Mouse (Mus musculus): ENCODE results near the gene 1700080O16Rik. TPM values are rescaled to one million over a fixed set of nuclear protein-coding genes. Genes with fewer than 3 reads are reported as not detected.

Gene 1700080O16Rik
- total and polyA plus RNA-seq, 3 experiments, result not detected

DNA sequence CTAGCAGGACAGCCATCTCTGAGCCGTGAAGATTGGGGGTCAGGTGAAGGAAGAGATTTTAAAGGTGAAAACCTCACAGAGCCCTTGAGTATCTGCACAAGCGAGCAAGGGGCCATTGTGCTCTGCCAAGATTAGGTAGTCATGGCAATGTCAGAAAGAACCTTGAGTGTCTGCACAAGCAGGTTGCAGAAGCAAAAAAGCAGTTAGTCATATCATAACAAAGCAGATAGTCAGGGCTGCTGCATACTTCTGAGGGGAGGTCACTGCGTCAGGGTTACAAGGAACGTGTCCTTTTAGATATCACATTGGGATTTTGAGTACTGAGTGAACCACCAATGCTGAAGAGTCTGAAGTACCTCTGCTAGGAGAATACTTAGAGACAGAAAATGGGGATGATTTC, 3.8 kb upstream of the 1700080O16Rik start:
- dilution Hi-C loops (cut with MboI; ENCODE audit: extremely low pct_ligation_motif_present, extremely low pct_unique_long_range_greater_than_20kb, low sequenced_read_pairs) (no loop called here), in situ Hi-C loops (cut with MboI; ENCODE audit: low pct_ligation_motif_present, low pct_unique_long_range_greater_than_20kb, low sequenced_read_pairs) (no loop called here)
- TF ChIP-seq ZMIZ1 (IDR thresholded peaks at IDR 0.05; ENCODE audit: low read depth, low read length), result no peak
- no peak for TF ChIP-seq SIN3A (IDR thresholded peaks at IDR 0.05; ENCODE audit: low read length)
- TF ChIP-seq CHD2 (IDR thresholded peaks at IDR 0.05; ENCODE audit: low read length), result no peak
- no peak for TF ChIP-seq MXI1 (IDR thresholded peaks at IDR 0.05; ENCODE audit: low read depth, low read length)
- no peaks in the 10 kb centered on the region for H3K79me2 ChIP-seq (replicated peaks; ENCODE audit: control insufficient read depth, extremely low read depth, insufficient read depth, poor library complexity, severe bottlenecking)
- no peak overlapping the region for H3K4me2 ChIP-seq (ENCODE audit: insufficient read depth, low read depth, poor library complexity, severe bottlenecking)
- H3K4me3 ChIP-seq (replicated peaks in 1 of 3; ENCODE audit: low read depth in 2 of 3, low read length in 2 of 3, poor library complexity in 1 of 3), result no peak overlapping the region
- H3K4me1 ChIP-seq (ENCODE audit: control insufficient read depth in 1 of 2, insufficient read depth in 2 of 2), result no peaks in the 10 kb centered on the region
- H3K9me3 ChIP-seq (replicated peaks; ENCODE audit: low read length), result no peaks in the 10 kb centered on the region
- no peak overlapping the region for H3K9ac ChIP-seq (ENCODE audit: insufficient read depth, low read depth)
- H3K27ac ChIP-seq (ENCODE audit: insufficient read depth, low read depth), result no peak overlapping the region
- no peak for DNase-seq (ENCODE audit: extremely low read depth)
- no peaks in the 10 kb centered on the region for H3K27me3 ChIP-seq (replicated peaks)
- no peaks in the 10 kb centered on the region for H3K36me3 ChIP-seq (replicated peaks in 1 of 2; ENCODE audit: control insufficient read depth in 1 of 2, insufficient read depth in 1 of 2, low read length in 1 of 2)

DNA sequence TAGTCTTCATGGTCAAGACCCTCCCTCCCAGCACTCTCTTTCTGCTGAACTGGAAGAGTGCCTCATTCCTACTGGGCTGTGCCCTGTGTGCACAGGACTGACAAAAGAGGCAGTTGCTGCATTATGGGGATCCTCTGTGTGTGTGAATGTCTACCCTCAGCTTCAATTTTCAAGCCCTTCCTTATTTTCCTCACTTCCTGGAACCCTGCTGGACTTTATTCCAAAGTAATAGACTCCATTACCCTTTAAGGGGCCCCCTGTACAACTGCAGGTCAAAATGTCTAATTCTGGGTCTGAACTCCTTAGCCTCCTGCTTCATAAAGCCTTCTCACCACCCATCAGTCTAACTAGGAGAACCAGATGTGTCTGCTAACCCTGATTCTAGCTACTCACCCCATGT, 2.0 kb upstream of the 1700080O16Rik start:
- Histone ChIP-seq H3K4me2 (ENCODE audit: insufficient read depth, low read depth, poor library complexity, severe bottlenecking) (no peak overlapping the region), H3K4me1 (ENCODE audit: control insufficient read depth in 1 of 2, insufficient read depth in 2 of 2) (no peaks in the 10 kb centered on the region), H3K79me2 (replicated peaks; ENCODE audit: control insufficient read depth, extremely low read depth, insufficient read depth, poor library complexity, severe bottlenecking) (no peaks in the 10 kb centered on the region), H3K4me3 (replicated peaks in 1 of 3; ENCODE audit: low read depth in 2 of 3, low read length in 2 of 3, poor library complexity in 1 of 3) (no peak overlapping the region), H3K9me3 (replicated peaks; ENCODE audit: low read length) (no peaks in the 10 kb centered on the region), H3K27me3 (replicated peaks) (no peaks in the 10 kb centered on the region), H3K9ac (ENCODE audit: insufficient read depth, low read depth) (no peak overlapping the region), H3K36me3 (replicated peaks in 1 of 2; ENCODE audit: control insufficient read depth in 1 of 2, insufficient read depth in 1 of 2, low read length in 1 of 2) (no peaks in the 10 kb centered on the region), H3K27ac (ENCODE audit: insufficient read depth, low read depth) (no peak overlapping the region)
- TF ChIP-seq GABPA (IDR thresholded peaks at IDR 0.05; ENCODE audit: insufficient replicate concordance, low read depth, low read length) (no peak), IRF4 (IDR thresholded peaks at IDR 0.05; ENCODE audit: low read depth, low read length) (no peak), MYC (IDR thresholded peaks at IDR 0.05; ENCODE audit: low read depth, low read length) (no peak), USF1 (IDR thresholded peaks at IDR 0.05; ENCODE audit: low read depth, low read length) (no peak), CHD1 (IDR thresholded peaks at IDR 0.05; ENCODE audit: low read depth, low read length) (no peak), SIN3A (IDR thresholded peaks at IDR 0.05; ENCODE audit: low read length) (no peak), RCOR1 (conservative IDR thresholded peaks at IDR 0.05; ENCODE audit: low read depth, low read length) (no peak), SMC3 (IDR thresholded peaks at IDR 0.05; ENCODE audit: low read depth, low read length) (no peak), NRF1 (IDR thresholded peaks at IDR 0.05; ENCODE audit: low read depth, low read length) (no peak), ETS1 (conservative IDR thresholded peaks at IDR 0.05; ENCODE audit: low read depth, low read length) (no peak), RAD21 (IDR thresholded peaks at IDR 0.05; ENCODE audit: low read depth, low read length) (no peak), NELFE (IDR thresholded peaks at IDR 0.05; ENCODE audit: low read depth, low read length) (no peak), MAFK (IDR thresholded peaks at IDR 0.05; ENCODE audit: insufficient replicate concordance, low read length) (no peak), MAZ (IDR thresholded peaks at IDR 0.05; ENCODE audit: low read depth, low read length) (no peak), ZC3H11A (IDR thresholded peaks at IDR 0.05; ENCODE audit: low read depth, low read length) (no peak), JUND (conservative IDR thresholded peaks at IDR 0.05; ENCODE audit: low read depth, low read length) (no peak)
- DNase-seq (ENCODE audit: extremely low read depth), result no peak
- in situ Hi-C loops (cut with MboI; ENCODE audit: low pct_ligation_motif_present, low pct_unique_long_range_greater_than_20kb, low sequenced_read_pairs) (no loop called here), dilution Hi-C loops (cut with MboI; ENCODE audit: extremely low pct_ligation_motif_present, extremely low pct_unique_long_range_greater_than_20kb, low sequenced_read_pairs) (no loop called here)
